Mouse (Mus musculus): Measurements from ENCODE around the gene Akirin1.

The Akirin1 gene

DNA sequence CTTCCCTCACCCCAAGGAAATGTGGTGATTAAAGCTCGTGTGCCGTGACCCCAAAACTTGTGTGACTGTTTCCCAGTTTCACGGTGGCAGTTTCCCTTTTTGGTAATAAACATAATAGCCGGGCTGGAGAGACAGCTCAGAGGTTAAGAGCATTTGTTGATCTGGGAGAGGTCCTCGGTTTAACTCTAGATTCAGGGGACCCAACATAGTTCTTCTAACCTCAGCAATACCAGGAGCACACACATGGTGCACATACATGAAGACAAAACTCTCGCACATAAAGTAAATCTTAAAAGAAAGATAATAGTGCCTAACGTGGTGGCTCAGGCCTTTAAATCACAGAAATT, 31.7 kb downstream of the Akirin1 start:
- DNase-seq (ENCODE audit: low spot score in 2 of 2): no peak

DNA sequence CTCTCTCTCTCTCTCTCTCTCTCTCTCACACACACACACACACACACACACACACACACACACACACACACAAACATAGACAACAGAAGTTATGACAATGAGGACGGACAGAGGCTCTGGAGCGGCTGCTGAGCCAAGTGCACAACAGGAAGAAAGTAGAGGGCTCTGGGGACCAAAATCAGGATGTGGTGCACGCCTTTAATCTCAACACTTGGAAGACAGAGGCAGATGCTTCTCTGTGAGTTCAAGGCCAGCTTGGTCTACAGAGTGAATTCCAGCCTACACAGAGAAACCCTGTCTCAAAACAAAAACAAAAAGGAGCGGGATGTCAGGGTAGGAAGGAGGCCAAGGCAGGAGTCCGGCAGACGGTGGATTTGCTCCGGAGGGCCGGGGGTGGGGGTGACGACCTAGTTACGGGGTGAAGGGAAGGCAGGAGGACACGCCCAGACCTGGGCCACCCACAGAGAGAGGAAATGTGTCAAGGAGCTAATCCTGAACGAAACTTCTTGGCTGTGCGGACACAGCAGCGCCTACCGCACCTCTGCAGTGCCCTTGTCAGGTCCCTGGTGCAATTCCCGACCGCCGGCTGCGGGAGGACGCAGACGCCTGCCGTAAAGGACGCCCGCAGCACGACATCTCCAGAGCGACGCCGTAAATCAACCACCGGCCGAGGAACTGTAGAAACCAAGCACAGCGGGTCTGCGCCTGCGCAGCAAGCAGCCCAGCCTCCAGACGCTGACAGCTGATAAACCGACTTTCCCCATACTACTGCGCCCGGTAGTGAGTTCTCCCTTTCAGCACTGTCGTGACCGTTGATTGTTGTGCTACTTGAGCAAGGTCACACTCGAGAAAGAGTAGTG, 32.3 kb downstream of the Akirin1 start, which contains the start of gene Ndufs5:
TSS of gene Ndufs5 (minus strand) at position 629 of the 860 bp plus-strand sequence.
- DNase-seq (ENCODE audit: low spot score in 2 of 2): peak; percentile 91 to 94

DNA sequence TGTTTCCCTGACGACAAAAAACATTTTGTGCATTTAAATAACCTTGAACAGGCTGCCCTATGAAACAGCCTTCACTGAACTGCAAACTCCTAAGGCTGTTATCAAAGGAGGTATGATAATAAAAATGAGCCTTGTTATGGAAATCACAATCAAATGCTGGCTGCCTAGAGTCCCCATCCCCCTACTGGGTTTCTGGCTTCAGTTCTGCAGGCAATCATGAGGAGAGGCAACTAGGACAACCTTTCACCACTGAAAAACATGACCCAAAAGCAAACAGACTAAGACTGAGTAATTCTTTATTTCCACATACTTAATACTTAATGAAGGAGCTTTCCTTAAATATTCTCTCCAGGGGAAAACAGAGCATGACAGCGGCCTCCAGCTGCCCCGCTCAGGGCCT, 37.7 kb downstream of the Akirin1 start:
- DNase-seq (ENCODE audit: low spot score in 2 of 2): no peak

DNA sequence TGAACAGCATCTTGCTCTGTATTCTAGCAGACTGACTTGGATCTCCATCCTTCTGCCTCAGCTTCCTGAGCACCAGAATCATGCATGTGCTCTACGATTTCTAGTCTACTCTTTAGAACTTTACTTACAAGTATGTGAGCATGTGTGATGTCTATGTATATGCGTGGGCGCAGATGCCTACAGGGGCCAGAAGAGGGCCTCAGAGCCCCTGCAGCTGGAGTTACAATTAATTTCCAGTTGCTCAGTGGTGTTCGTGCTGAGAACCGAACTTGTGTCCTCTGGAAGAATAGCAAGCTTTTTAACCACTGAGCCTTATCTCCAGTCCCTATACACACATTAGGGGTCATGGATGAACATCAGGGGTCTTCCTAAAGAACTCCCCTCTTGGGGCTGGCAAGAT, 42.8 kb downstream of the Akirin1 start:
- no peak for DNase-seq (ENCODE audit: low spot score in 2 of 2)

DNA sequence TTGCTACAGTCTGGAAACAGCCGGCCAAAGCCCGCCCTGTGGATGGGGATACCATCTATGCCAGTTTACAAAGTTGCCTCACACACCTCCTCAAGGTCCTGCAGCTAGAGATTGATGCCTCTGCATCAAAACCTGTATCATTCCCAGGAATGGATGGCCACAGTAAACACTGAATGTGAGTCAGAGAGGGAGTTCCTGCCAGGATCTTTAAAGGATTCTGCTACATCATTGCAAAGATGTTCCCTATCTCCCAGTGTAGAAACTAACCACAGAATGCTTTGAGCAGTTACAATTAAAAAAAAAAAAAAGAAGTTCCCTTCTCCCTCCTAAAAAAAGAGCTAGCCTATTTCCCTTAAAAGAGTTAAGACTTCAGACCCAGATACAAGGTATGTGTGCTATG, 44.8 kb downstream of the Akirin1 start:
- DNase-seq (ENCODE audit: low spot score in 2 of 2): no peak

DNA sequence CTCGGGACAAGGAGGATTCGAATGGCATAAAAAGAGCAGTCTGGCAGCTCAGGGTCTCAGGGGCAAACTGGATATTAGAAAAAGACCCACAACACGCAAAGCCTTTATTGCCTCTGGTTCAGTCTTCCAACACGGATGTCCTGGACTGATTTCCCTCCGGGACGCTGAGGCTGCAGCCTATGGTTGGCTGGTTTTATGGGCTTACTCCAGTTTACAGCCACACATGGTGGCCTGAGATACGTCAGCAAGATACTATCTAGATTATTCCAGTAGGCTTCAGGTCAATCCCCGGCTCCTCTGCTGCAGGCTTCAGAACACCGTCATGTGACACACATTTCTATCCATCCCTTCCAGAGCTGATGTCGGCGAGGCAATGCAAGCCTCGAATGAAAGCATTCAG, 56.8 kb downstream of the Akirin1 start:
- no peak for DNase-seq (ENCODE audit: low spot score in 2 of 2)

- DNase-seq (ENCODE audit: low spot score in 2 of 2): no peak
These were observed 58.1 kb downstream of the Akirin1 start for GRCm38 (mm10) chr4:123692071-123692470.

- DNase-seq (ENCODE audit: low spot score in 2 of 2): no peak
These were observed 59.8 kb downstream of the Akirin1 start for GRCm38 (mm10) chr4:123690311-123690710.

GRCm38 (mm10) chr4:123687025-123687781, 62.9 kb downstream of the Akirin1 start:
- DNase-seq (ENCODE audit: low spot score in 2 of 2): peak in 1 of 2 experiments; percentile 8

GRCm38 (mm10) chr4:123686368-123687024, 63.6 kb downstream of the Akirin1 start:
- DNase-seq (ENCODE audit: low spot score in 2 of 2): no peak

GRCm38 (mm10) chr4:123685506-123686242, 64.5 kb downstream of the Akirin1 start:
- DNase-seq (ENCODE audit: low spot score in 2 of 2): no peak

DNA sequence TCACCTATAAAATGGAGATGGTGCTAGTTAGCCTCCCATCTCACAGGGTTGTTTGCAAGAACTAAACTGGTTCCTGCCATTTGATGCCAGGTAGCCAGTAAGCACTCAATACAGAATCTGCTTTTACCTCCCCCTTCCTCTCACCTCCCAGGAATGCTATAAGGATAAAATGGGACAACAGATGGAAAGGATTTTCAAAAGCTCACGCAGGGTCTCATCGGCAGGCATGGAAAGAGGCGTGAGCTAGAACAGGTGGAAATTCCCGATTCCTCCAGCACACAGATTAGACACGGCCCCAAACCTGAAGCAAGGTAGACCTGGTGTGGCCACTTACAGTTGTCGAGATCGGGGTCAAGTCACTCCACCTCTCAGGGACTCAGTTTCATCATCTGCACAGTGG, 65.1 kb downstream of the Akirin1 start:
- no peak for DNase-seq (ENCODE audit: low spot score in 2 of 2)
